Mouse (Mus musculus): ENCODE data around the gene Ost4. TPM values are rescaled to one million over a fixed set of nuclear protein-coding genes. Genes with fewer than 3 reads are reported as not detected.

Ost4 gene
- polyA plus RNA-seq (2015; fragmentation: Nextera tagmentation; extraction: Ambion mirVana): 312 and 329 TPM in 2 replicates

GRCm38 (mm10) chr5:30907413-30908059 lies at the start of gene Ost4:
Gene Ost4 (minus strand): TSS chr5:30907788.
- peak within 1 kb of the TSS; percentile 97 for H3K4me2 ChIP-seq
- no peaks in the 10 kb centered on the region for H3K27me3 ChIP-seq
- under 1% methylated on average over 58 of the region's 58 CpGs for WGBS (ENCODE audit: insufficient replicate concordance)
- peaks cover 38% of the 10 kb centered on the region for H3K36me3 ChIP-seq (replicated peaks)
- H3K4me1 ChIP-seq (replicated peaks): peaks cover 73% of the 10 kb centered on the region
- peak within 1 kb of the TSS; percentile 93 for H3K27ac ChIP-seq (replicated peaks)
- H3K9me3 ChIP-seq (replicated peaks): no peaks in the 10 kb centered on the region
- peak; percentile 95 for ATAC-seq (ENCODE audit: insufficient read depth)
- peak within 1 kb of the TSS; percentile 79 for H3K9ac ChIP-seq
- peak within 1 kb of the TSS; percentile 81 for H3K4me3 ChIP-seq (replicated peaks)

GRCm38 (mm10) chr5:30955751-30956150 lies 48.2 kb upstream of the Ost4 start:
- 80% methylated on average over 6 of the region's 6 CpGs for WGBS (ENCODE audit: insufficient replicate concordance)
- Histone ChIP-seq H3K4me1 (replicated peaks) (peaks cover 40% of the 10 kb centered on the region), H3K27me3 (no peaks in the 10 kb centered on the region), H3K9me3 (replicated peaks) (no peaks in the 10 kb centered on the region), H3K9ac (no peak overlapping the region), H3K4me2 (no peak overlapping the region), H3K36me3 (replicated peaks) (peaks cover 59% of the 10 kb centered on the region), H3K27ac (replicated peaks) (no peak overlapping the region), H3K4me3 (replicated peaks) (no peak overlapping the region)
- ATAC-seq (ENCODE audit: insufficient read depth): no peak

GRCm38 (mm10) chr5:30954556-30954955 lies 47.0 kb upstream of the Ost4 start:
- no peak overlapping the region for H3K4me3 ChIP-seq (replicated peaks)
- no peaks in the 10 kb centered on the region for H3K9me3 ChIP-seq (replicated peaks)
- H3K27me3 ChIP-seq: no peaks in the 10 kb centered on the region
- ATAC-seq (ENCODE audit: insufficient read depth): no peak
- H3K36me3 ChIP-seq (replicated peaks): peaks cover 59% of the 10 kb centered on the region
- WGBS (ENCODE audit: insufficient replicate concordance): 86% methylated on average over 9 of the region's 9 CpGs
- no peak overlapping the region for H3K4me2 ChIP-seq
- peaks cover 44% of the 10 kb centered on the region for H3K4me1 ChIP-seq (replicated peaks)
- no peak overlapping the region for H3K27ac ChIP-seq (replicated peaks)
- no peak overlapping the region for H3K9ac ChIP-seq

GRCm38 (mm10) chr5:30954065-30954464 lies 46.5 kb upstream of the Ost4 start:
- Histone ChIP-seq H3K27ac (replicated peaks) (no peak overlapping the region), H3K4me3 (replicated peaks) (no peak overlapping the region), H3K4me2 (no peak overlapping the region), H3K9me3 (replicated peaks) (no peaks in the 10 kb centered on the region), H3K9ac (no peak overlapping the region), H3K27me3 (no peaks in the 10 kb centered on the region), H3K4me1 (replicated peaks) (peaks cover 44% of the 10 kb centered on the region), H3K36me3 (replicated peaks) (peaks cover 58% of the 10 kb centered on the region)
- WGBS (ENCODE audit: insufficient replicate concordance): 83% methylated on average over 6 of the region's 6 CpGs
- no peak for ATAC-seq (ENCODE audit: insufficient read depth)

- H3K27ac ChIP-seq (replicated peaks): no peak overlapping the region
Measured at GRCm38 (mm10) chr5:30952551-30952950, 45.0 kb upstream of the Ost4 start.

GRCm38 (mm10) chr5:30951706-30952105 lies 44.1 kb upstream of the Ost4 start:
- Histone ChIP-seq H3K9me3 (replicated peaks) (no peaks in the 10 kb centered on the region), H3K36me3 (replicated peaks) (peaks cover 40% of the 10 kb centered on the region), H3K27ac (replicated peaks) (no peak overlapping the region), H3K4me1 (replicated peaks) (peaks cover 35% of the 10 kb centered on the region), H3K27me3 (0 out of 2 replicates have a peak, but pooled peaks cover 3% of the 10 kb centered on the region), H3K4me2 (no peak overlapping the region), H3K4me3 (replicated peaks) (no peak overlapping the region), H3K9ac (no peak overlapping the region)
- ATAC-seq (ENCODE audit: insufficient read depth): no peak
- WGBS (ENCODE audit: insufficient replicate concordance): 70% methylated on average over 6 of the region's 6 CpGs

More at GRCm38 (mm10) chr5:30952551-30952950, 45.0 kb upstream of the Ost4 start:
- WGBS (ENCODE audit: insufficient replicate concordance): 66% methylated on average over 5 of the region's 5 CpGs
- H3K36me3 ChIP-seq (replicated peaks): peaks cover 44% of the 10 kb centered on the region
- no peak overlapping the region for H3K9ac ChIP-seq
- no peak overlapping the region for H3K4me2 ChIP-seq
- H3K4me3 ChIP-seq (replicated peaks): no peak overlapping the region
- no peaks in the 10 kb centered on the region for H3K9me3 ChIP-seq (replicated peaks)
- peaks cover 35% of the 10 kb centered on the region for H3K4me1 ChIP-seq (replicated peaks)
- H3K27me3 ChIP-seq: 0 out of 2 replicates have a peak, but pooled peaks cover 3% of the 10 kb centered on the region
- no peak for ATAC-seq (ENCODE audit: insufficient read depth)

- 76% methylated on average over 2 of the region's 2 CpGs for WGBS (ENCODE audit: insufficient replicate concordance)
- Histone ChIP-seq H3K36me3 (replicated peaks) (peaks cover 38% of the 10 kb centered on the region), H3K9ac (no peak overlapping the region), H3K27me3 (peaks cover 8% of the 10 kb centered on the region), H3K4me2 (peak overlapping the region; percentile 95), H3K9me3 (replicated peaks) (no peaks in the 10 kb centered on the region), H3K4me1 (replicated peaks) (peaks cover 35% of the 10 kb centered on the region), H3K27ac (replicated peaks) (no peak overlapping the region), H3K4me3 (replicated peaks) (peak overlapping the region; percentile 69; the same call in 1 of the 2 replicates)
- ATAC-seq (ENCODE audit: insufficient read depth): no peak
Measured at GRCm38 (mm10) chr5:30950922-30951321, 43.3 kb upstream of the Ost4 start.

GRCm38 (mm10) chr5:30950451-30950850 lies 42.9 kb upstream of the Ost4 start:
- ATAC-seq (ENCODE audit: insufficient read depth): peak; percentile 5; the same call in 1 of the 2 replicates
- Histone ChIP-seq H3K9me3 (replicated peaks) (no peaks in the 10 kb centered on the region), H3K9ac (peak overlapping the region; percentile 64), H3K27me3 (peaks cover 12% of the 10 kb centered on the region), H3K4me2 (peak overlapping the region; percentile 95), H3K36me3 (replicated peaks) (peaks cover 33% of the 10 kb centered on the region), H3K4me3 (replicated peaks) (peak overlapping the region; percentile 69), H3K4me1 (replicated peaks) (peaks cover 35% of the 10 kb centered on the region), H3K27ac (replicated peaks) (peak overlapping the region; percentile 48; the same call in 1 of the 2 replicates)
- whole genome bisulfite sequencing (ENCODE audit: insufficient replicate concordance): 64% methylated on average over 4 of the region's 4 CpGs

- Histone ChIP-seq H3K4me2 (peak overlapping the region; percentile 95), H3K4me3 (replicated peaks) (peak overlapping the region; percentile 69), H3K27me3 (peaks cover 19% of the 10 kb centered on the region), H3K4me1 (replicated peaks) (peaks cover 40% of the 10 kb centered on the region), H3K9me3 (replicated peaks) (no peaks in the 10 kb centered on the region), H3K27ac (replicated peaks) (peak overlapping the region; percentile 48; the same call in 1 of the 2 replicates), H3K36me3 (replicated peaks) (peaks cover 26% of the 10 kb centered on the region), H3K9ac (peak overlapping the region; percentile 64)
- peak; percentile 82 for ATAC-seq (ENCODE audit: insufficient read depth)
- WGBS (ENCODE audit: insufficient replicate concordance): under 1% methylated on average over 31 of the region's 31 CpGs
Measured at GRCm38 (mm10) chr5:30949654-30950326, 42.2 kb upstream of the Ost4 start.

- H3K27ac ChIP-seq (replicated peaks): no peak overlapping the region
- ATAC-seq (ENCODE audit: insufficient read depth): no peak
Measured at GRCm38 (mm10) chr5:30948620-30949019, 41.0 kb upstream of the Ost4 start.

More at GRCm38 (mm10) chr5:30948620-30949019, 41.0 kb upstream of the Ost4 start:
- Histone ChIP-seq H3K4me3 (replicated peaks) (no peak overlapping the region), H3K9ac (no peak overlapping the region), H3K9me3 (replicated peaks) (no peaks in the 10 kb centered on the region), H3K27me3 (peaks cover 27% of the 10 kb centered on the region), H3K36me3 (replicated peaks) (peaks cover 15% of the 10 kb centered on the region), H3K4me2 (no peak overlapping the region), H3K4me1 (replicated peaks) (peaks cover 39% of the 10 kb centered on the region)
- WGBS (ENCODE audit: insufficient replicate concordance): 57% methylated on average over 5 of the region's 5 CpGs

Measured in liver, embryonic 15.5 days (tissue).